Mouse (Mus musculus): ENCODE data around the gene Olig1.

Gene Olig1

DNA sequence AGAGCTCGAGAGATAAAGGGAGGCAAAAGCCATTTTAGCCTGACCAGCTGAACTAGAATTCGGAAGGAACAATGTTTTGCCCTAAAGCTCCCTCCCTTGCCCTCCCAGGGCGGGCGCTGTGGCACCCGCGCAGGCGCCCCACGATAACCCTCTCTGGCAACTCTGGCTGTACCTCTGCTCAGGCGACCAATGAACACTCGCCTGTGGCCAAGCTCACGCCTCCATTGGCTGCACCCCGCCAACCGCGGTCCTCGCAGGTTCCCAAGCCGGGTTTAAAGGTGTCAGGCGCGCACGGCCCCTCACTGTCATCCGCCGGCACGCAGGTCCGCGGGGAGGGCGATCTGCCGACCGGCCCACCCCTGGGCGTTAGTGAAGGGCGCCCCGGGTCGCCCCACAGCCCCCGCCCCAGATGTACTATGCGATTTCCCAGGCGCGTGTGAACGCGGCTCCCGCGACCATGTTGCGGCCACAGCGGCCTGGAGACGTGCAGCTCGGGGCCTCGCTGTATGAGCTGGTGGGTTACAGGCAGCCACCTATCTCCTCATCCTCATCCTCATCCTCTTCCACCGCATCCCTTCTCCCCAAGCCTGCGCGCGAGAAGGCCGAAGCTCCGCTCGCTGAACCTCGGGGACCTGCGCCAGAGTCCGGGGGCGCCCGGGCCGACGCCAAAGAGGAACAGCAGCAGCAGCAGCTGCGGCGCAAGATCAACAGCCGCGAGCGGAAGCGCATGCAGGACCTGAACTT is at the start of gene Olig1:
Gene Olig1, plus strand, starts transcription at position 305 of the 744 bp plus-strand sequence.
- no peak for DNase-seq (ENCODE audit: low spot score)

DNA sequence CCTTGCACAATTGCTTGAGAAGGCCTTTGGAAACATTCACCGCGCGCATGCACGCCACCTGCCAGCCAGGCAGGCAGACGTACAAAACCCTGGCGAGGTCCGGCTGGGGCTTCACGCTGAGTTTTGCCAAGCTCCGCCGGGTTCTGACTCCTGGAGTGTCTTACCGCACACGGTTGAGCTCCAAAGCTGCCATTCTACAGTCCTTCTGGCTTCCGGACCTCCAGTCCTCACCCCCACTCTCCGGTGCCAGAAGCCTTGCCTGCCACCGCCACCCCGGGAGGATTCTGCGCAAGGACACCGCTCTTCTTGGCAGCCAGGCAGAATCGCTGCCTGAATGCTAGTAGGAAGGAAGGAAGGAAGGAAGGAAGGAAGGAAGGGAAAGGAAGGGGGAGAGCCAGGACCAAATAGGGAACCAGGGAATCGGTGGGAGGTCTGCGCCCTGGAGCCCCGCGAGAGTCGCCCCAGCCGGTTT is 47.4 kb upstream of the Olig1 start:
- DNase-seq (ENCODE audit: low spot score) = no peak

DNA sequence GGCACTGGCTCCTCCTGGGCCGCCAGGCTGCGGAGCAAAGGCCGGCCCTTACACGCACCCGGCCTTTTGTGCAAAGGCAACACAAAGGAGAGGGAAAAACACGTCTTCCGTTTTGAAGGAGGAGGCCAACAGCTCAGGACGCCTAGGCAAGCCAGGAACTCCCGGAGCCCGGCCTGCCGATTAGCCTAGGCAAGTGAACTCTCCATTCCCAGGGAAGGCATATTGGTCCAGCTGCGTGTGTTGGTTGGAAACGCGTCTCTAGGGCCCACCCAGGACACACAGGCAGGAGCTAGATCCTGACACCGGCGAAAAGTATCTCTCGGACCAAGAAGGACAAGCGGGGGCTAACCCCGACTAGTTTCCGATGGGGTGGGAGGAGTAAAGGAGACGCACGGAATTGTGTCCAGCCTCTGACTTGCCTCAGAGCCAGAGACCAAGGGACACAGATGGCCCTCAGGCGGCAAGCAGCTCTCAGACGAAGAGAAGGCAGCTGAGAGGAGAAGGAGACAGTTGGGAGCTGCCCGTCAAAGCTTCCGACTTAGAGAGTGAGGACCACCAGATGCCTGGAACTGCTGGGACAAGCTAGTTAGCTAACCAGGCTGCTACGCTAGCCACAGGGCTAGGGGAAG is 46.8 kb upstream of the Olig1 start:
- DNase-seq (ENCODE audit: low spot score) = no peak

DNA sequence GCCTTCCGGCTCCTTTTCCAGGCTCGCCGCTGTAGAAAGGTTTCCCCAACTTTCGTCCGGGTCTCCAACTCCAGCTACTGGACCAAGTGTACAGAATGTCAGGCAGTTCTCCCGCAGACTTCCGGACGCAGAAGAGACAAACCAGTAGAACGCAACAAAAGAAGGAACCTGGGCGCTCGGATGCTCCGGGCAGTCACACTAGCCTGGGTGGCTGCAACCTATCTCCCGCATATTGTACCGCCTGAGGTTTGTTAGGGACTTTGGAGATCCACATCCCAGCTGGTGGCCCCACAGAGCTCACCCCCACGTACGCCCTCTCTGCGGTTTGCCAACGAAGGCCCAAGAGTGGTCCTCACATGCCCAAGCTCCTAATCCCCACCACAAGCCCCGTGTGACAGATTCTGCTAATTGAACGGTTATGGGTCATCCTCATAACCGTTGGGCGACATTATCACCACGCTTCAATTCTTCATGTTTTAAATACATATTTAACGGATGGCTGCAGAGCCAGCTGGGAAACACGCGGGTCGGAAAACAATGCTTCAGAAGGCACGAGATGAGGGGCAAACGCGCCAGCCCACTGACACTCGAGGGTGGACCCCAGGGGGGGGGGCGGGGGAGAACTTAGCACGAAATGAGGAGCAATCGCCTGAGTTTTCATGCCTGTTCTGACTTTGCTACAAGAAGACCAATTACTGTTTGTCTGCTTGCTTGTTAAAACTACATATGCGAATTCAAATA is 46.1 kb upstream of the Olig1 start:
- no peak for DNase-seq (ENCODE audit: low spot score)

DNA sequence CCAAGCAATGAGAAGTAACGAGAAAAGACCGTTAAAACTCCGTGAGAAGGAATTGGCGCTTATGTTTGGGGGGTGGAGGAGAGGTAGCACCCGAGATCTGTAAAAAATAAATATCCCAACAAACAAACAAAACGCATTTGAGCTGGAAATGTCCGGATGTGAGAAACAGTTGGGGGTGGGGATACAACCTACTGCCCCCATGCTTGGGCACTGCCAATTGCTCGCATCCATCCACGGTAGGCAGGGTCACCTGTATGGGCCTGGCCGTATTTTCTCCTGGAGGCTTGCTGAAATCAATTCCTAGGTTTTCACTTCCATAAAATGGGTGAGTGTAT is 45.5 kb upstream of the Olig1 start:
- DNase-seq (ENCODE audit: low spot score) = no peak

DNA sequence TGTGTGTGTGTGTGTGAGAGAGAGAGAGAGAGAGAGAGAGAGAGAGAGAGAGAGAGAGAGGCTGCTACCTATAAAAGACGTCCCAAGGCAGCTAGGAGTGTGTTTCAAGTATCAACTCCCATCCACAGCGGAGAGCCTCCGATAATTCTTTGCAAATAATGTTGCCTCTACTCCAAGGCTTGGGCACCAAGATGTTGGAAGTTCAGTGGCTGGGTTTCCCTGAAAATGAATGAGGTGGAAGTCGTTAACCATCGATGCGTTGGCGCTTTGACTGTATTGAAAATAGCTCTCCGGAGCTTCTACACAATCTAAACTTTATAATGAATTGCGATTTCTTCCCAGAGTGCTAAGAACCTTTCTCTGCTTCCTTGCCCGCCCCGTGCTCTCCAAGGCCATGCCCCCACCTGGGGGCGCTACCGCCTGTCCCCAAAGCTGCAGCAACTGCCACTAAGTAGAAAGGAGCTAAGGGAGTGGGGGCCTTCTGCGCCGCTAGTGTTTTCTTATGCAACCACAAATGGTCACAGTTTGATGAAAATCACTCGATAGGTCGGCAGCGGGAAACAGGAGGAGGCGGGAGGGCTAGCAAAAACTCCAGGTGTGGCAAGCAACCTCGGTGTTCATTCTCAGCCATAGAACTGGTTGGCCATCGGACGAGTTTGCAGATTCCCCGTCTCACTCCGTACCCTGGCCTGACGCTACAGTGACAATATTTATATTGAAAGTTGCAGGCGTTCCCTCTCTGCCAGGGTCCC is 44.9 kb upstream of the Olig1 start:
- no peak for DNase-seq (ENCODE audit: low spot score)

DNA sequence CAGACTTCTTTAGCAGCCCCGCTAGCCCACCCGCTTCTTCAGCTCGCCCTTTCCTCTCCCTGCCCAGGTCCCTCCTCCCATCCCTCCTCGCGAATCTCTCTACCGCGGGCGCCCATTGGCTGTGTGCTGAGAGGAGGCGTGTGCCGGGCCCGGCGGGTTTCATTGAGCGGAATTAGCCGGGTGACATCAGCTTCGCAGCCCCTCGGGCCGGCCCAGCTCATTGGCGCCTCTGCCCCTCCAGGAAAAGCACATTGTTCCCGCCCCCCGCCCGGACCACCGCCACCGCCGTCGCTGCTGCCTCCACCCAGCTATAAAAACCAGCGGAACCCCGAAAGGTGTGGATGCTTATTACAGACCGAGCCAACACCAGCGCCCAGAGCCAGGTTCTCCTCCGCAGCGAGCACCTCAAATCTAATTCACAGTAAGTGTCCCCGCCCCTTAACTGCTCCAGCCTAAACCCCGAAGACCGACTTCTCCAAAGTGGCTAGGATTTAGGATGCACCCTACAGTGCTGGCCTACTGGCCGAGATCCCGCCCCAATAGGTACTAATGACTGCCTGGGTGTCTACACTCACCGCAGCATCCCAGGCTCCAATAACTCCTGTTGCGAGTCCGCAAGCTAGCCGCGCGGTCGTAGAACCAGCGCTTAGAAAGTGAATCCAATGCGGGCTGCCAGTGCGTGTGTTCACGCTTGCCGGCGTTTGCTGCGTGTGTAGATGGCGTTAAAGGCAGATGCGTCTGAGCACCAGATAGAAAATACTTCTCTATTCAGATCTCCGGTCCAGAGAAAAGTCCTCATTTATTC is 44.1 kb upstream of the Olig1 start, which contains the start of gene Olig2:
Gene Olig2, plus strand, starts transcription at position 225 of the 805 bp plus-strand sequence.
- no peak for DNase-seq (ENCODE audit: low spot score)

DNA sequence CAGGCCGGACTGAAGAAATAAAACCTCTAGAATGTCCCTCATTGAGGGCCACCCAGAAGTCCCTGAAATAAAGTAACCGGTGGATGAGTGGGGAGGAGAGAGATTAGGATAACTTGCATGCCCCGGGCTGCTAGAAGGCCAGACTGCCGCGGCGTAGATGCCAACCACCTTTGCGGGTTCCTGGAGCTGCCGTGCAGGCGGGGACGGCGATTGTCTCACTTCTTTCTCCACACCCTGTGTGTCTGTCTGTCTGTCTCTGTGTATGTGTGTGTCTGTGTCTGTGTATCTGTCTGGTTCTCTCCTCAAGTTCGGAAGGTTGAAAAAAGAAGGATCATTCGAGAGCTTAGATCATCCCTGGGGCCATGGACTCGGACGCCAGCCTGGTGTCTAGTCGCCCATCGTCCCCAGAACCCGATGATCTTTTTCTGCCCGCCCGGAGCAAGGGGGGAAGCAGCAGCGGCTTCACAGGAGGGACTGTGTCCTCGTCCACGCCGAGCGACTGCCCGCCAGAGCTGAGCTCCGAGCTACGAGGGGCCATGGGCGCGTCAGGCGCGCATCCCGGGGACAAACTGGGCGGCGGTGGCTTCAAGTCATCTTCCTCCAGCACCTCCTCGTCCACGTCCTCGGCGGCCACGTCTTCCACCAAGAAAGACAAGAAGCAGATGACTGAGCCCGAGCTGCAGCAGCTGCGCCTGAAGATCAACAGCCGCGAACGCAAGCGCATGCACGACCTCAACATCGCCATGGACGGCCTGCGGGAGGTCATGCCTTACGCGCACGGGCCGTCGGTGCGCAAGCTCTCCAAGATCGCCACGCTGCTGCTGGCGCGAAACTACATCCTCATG is 43.3 kb upstream of the Olig1 start:
- DNase-seq (ENCODE audit: low spot score) = no peak

DNA sequence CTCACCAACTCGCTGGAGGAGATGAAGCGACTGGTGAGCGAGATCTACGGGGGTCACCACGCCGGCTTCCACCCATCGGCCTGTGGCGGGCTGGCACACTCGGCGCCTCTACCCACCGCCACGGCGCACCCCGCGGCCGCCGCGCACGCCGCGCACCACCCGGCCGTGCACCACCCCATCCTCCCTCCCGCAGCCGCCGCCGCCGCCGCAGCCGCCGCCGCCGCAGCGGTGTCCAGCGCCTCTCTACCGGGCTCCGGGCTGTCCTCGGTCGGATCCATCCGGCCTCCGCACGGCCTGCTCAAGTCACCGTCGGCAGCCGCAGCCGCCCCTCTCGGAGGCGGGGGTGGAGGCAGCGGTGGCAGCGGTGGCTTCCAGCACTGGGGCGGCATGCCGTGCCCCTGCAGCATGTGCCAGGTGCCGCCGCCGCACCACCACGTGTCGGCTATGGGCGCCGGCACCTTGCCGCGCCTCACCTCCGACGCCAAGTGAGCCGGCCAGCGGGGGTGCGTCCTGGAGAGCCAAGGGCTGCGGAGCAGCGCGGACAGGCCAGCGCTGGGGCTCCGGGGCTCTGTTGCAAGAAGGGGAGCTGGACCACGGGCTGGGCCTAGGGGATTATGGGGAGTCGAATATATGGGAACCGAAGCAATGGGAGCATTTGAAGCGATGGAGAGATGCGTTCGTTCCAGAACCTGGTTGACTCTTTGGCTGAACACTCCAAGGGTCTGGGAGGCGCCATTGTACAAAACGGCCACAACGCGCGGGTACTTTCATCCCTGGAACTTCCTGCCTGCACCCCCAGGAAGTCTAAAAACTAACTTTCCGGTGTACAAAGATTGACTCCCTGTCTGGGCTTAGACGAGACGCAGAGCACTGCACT is 42.5 kb upstream of the Olig1 start:
- no peak for DNase-seq (ENCODE audit: low spot score)

DNA sequence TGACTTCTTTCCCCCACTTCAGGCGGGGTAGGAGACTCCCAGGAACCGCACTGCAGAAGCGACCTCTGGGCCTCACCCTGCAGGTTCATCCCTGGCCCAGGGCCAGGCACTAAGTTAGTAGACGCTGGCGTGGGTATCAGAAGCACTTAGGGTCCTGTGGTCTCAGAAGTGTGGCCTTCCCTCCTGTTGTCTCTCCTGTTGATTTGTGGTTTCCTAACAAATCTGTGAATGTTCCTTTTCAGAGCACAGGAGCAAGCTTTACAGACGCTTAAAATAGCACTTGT is 41.9 kb upstream of the Olig1 start:
- DNase-seq (ENCODE audit: low spot score) = no peak

DNA sequence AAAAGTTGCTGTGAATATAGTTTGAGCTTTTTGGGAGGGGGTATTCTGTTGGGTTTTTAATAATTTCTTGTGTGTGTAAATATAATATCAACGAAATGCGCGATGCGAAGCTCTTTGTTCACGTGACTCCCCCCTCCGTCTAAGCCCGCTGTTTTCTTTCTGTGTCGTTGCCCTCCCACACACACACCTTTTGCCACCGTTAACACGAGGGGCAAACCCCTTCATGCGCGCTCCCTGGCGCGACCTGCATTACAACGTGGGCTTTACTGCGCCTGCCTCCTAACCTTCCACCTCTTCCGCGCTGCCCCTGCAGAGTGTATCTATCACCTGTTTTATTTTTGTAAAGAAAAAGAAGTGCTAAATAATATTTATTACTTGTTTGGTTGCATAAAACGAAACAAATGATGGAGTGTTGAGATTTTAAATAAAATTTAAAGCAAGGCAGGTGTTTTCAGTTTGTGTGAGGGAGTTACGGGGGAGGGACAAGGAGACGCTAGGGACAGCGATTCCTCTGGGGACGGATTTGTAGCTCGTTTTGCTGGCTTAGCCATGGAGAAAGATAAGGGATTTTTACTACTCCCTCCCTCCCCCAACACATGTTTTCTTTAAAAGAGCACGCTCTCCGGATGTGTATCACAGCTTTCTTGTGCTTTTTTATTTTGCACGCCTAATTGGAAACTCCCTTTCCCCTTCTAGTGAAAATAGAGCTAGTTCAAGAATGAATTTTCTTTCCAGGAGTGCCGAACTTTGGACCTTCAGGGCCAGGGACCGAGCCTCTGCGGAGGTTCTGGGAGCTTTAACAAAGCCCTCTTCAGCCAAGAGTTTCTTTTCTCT is 41.1 kb upstream of the Olig1 start:
- no peak for DNase-seq (ENCODE audit: low spot score)

DNA sequence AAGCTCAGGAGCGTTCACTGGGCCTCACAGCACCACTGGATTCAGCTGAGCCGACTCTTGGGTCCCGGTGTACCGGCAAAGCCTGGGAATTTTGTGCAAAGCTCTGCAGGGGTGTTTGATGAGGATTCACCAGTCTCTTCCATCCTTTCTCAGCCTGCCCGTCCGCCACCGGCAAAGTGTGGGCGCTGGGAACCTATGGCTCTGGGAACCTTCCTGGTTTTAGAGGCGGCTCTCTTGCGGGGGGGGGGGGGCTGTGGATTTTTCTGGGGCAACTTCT is 40.6 kb upstream of the Olig1 start:
- no peak for DNase-seq (ENCODE audit: low spot score)

DNA sequence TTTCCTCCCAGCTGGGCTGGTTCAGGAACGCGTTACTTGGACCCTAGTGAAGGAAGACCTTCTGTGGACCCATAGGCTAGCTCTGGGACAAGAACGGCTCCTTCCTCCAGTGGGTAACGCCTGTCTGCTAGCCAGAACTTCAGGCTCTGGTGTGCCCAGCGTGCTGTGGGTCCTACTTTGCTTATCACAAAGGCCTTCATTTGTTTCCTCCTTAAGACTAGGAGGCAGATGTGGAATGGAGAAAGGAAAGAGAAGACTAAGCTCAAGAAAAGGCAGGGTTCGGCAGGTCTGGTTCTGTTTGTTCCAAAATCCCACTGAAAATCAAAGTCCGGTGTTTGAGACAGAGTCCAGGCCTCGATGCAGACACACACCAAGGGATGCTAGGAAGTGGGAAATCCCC is 39.9 kb upstream of the Olig1 start:
- no peak for DNase-seq (ENCODE audit: low spot score)

DNA sequence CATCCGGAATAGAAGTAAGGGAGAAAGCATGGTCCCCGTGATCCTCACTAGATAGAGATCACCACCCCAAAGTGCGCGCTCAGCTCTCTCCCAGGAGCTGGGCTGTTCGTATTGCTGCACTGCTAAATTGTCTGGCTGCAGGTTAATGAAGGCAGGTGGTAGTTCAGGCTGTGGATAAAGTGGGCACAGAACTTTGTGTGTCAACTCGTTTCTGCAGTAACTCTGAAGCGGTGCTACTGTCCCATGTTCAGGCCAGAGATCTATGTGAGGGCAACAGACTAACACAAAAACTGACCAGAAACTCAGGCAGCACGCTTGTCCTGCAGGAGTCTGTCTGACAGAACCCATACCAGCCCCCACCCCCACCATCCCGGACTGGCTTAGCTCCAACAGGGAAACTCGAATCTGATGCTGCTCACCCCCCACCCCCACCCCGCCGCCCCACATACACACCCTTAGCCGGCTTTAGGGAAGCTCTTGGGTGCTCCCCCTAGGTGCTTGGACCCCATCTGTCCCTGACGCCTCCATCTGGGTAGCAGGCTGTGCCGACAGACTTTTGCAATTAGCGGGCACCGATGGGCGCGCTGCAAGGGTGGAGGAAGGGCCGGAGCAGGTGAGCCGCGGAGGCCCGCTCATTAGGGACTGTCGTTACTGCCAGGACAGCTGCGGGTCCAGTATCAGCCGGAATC is 37.6 kb upstream of the Olig1 start:
- DNase-seq (ENCODE audit: low spot score) = no peak

DNA sequence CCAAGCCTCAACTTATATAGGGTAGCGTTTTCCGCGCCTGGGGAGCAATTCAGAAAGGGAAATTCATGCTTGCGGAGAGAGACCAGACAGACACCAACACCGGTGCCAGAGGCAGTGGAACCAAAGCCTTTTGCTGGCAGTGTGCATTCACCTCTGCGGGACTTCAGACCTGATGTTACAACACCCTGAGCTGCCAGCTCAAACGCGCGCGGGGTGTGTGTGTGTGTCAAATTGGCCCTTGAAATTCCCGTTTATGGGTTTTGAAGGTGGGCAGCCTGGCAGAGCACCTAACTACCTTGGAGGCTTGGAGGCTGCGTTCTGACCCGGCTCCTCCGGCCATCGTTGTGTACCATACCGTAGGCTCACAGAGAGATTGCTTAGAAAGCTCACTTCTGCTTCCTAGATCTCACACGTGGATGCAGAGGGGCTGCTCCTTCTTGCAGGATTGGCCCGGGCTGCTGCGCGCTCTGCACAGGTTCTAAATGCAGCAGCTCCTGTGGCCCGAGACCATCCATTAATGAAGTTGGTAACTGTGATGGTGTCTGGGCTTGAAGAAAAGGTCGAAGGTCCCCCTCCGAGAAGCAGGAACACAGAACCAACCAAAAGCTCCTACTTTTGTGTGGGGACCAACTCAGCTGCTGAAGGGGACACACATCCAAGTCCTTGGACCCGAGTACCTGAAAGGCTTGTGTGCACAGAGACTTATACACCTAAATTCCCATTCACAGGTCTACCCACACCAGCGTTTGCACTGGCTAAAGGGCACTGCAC is 36.9 kb upstream of the Olig1 start:
- DNase-seq (ENCODE audit: low spot score) = no peak

DNA sequence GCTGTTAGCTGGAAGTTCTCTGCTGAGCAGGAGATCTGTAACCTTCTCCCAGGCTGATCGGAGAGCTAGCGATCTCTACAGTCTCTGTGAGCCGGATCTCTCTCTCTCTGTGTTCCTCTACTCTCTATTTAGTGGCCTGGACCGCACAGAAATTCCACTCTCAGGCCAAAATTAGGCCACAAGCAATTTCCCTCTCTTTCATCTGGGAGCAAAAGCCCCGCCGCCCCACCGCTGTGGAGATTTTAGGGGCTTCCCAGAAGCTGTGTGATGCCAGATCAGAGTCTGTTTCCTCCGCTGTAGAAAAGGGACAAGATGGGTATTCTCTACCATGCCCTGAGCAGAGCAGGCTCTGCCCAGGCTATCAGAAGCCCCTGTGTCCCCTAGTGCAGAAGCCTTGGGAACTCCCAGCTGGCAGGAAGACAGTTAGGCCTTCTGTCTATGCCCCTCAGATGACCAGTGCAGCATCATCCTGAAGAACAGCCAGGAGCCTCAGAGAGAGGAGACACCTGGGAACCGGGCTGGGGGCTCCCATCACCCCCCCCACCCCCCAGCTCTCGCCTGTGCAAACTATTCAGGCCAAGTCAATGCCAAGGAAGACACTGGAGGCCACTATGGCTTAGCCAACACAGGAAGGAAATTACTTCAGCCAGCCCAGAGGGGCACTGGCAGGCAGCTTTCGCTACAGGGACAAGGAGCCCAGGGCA is 36.2 kb upstream of the Olig1 start:
- DNase-seq (ENCODE audit: low spot score) = no peak

DNA sequence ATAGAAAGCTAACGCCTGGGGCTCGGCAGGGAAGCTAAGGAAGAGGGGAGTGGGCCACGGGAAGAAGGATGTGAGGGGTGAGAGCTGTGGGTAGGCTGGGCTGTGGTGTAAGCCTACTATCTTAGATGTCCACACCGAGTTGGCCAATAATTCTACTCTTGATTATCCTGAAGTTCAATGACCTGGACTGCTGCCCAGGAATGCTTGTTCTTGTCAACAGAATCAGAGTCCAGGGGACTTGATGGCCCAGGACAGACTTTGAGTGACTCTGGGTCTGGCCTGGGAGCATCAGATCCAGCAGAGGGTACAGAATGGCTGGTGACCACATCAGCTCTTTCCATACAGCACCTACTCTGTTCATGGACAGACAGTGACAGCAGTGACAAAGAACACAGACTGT is 30.5 kb upstream of the Olig1 start:
- no peak for DNase-seq (ENCODE audit: low spot score)
